In the genomic region with DNA sequence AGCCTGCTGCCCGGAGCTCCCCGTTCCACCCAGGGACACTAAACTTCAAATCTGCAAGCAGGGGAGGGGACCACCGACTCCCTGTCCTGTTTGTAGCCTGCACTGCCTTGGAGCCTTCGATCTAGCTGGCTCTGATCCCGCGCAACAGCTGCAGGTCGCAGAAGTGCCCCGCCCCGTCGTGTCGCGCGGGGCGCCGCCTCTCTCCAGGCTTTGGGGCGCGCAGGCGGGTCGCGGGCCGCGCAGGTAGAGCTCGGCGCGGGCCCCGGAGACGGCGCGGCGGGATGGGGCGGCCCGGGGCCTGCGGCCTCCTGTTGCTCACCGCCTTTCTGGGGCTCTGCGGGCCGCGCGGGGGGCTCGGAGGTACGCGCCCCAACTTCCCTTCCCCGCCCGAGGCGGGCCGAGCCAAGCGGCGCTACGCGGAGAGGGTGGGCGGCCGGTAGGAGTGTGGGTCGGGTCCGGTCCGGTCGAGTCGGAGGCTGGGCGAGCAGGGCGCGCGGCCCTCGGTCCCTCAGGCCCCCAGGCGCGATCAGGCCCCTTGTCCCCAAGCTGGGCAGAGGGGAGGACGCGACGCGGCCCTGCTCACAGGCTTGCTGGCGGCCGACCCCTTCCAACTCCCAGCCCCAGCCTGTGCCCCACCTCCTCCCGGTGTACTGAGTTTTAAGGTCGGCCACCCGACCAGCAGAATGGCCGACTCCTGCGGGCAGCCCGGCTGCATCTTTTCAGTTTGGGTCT, we compare ENCODE assay signal across 8 mouse cellular contexts. TPM values are rescaled to one million over a fixed set of nuclear protein-coding genes. Genes with fewer than 3 reads are reported as not detected.
DNase-seq lines count a peak whose midpoint lies in the region; ATAC-seq lines count a peak whose summit lies in the region.

A gene (plus strand): TSS at position 185 of the 732 bp plus-strand sequence.

- intact Hi-C loops in heart, postnatal 14 days (cut with DNase I): no loop called here

- H3K4me2 ChIP-seq in limb, embryonic 13.5 days (replicated peaks): peak within 1 kb of the TSS; percentile 71
- H3K4me2 ChIP-seq in midbrain, embryonic 16.5 days (ENCODE audit: low read length): peak within 1 kb of the TSS; percentile 93

- H3K4me3 ChIP-seq in limb, embryonic 13.5 days: peak within 1 kb of the TSS; percentile 70
- peak within 1 kb of the TSS; percentile 63 for H3K4me3 ChIP-seq in midbrain, embryonic 16.5 days (ENCODE audit: low read depth, low read length)

- WGBS in limb, embryonic 13.5 days: under 1% methylated on average over 36 of the region's 75 CpGs
- under 1% methylated on average over 66 of the region's 75 CpGs for WGBS in midbrain, embryonic 16.5 days

- peaks cover 51% of the 10 kb centered on the region for H3K4me1 ChIP-seq in limb, embryonic 13.5 days
- no peaks in the 10 kb centered on the region; the same call in 1 of the 2 replicates for H3K4me1 ChIP-seq in midbrain, embryonic 16.5 days (ENCODE audit: control insufficient read depth, insufficient read depth, low read length)

- H3K27me3 ChIP-seq in limb, embryonic 13.5 days: no peaks in the 10 kb centered on the region
- no peaks in the 10 kb centered on the region for H3K27me3 ChIP-seq in midbrain, embryonic 16.5 days (ENCODE audit: control insufficient read depth, insufficient read depth, low read depth, low read length)

- H3K9me3 ChIP-seq in limb, embryonic 13.5 days: no peaks in the 10 kb centered on the region
- no peaks in the 10 kb centered on the region for H3K9me3 ChIP-seq in midbrain, embryonic 16.5 days (replicated peaks; ENCODE audit: control insufficient read depth, low read length, poor library complexity, severe bottlenecking)

- H3K9ac ChIP-seq in limb, embryonic 13.5 days: peak within 1 kb of the TSS; percentile 90
- peak within 1 kb of the TSS; percentile 73 for H3K9ac ChIP-seq in midbrain, embryonic 16.5 days (ENCODE audit: low read depth, low read length)

- peak; percentile 39 for DNase-seq in kidney, adult 18-20 months
- DNase-seq in kidney, adult 11 months: no peak
- DNase-seq in embryo, embryonic 11.5 days (ENCODE audit: low read depth, low spot score): peak; percentile 22
- peak; percentile 38 to 53 for DNase-seq in heart, postnatal 14 days
- DNase-seq in yolk sac, embryonic 10.5 days (ENCODE audit: low spot score): peak; percentile 37
- no peak for DNase-seq in right cerebral cortex, postnatal 10 days (ENCODE audit: low spot score in 2 of 2)

- H3K36me3 ChIP-seq in limb, embryonic 13.5 days: no peaks in the 10 kb centered on the region
- no peaks in the 10 kb centered on the region for H3K36me3 ChIP-seq in midbrain, embryonic 16.5 days (ENCODE audit: control insufficient read depth, insufficient read depth, low read length)

- peak within 1 kb of the TSS; percentile 93 for H3K27ac ChIP-seq in limb, embryonic 13.5 days
- no peak within 1 kb of the TSS for H3K27ac ChIP-seq in midbrain, embryonic 16.5 days (ENCODE audit: low read length)

- ATAC-seq in limb, embryonic 13.5 days (ENCODE audit: low FRiP score, low read depth): peak; percentile 87
- peak; percentile 78 for ATAC-seq in midbrain, embryonic 16.5 days

RNA-seq across cellular contexts. Expression of the gene that starts here (rescaled TPM):
- 1 to 10 TPM; 3.4 to 4.4 TPM for total RNA-seq in heart, postnatal 14 days (2021)
- polyA plus RNA-seq in limb, embryonic 13.5 days (2015; fragmentation: Nextera tagmentation; extraction: Ambion mirVana): 9.5 and 10.2 TPM in 2 replicates
- 0.80 and 0.83 TPM in 2 replicates for polyA plus RNA-seq in midbrain, embryonic 16.5 days (2015; fragmentation: Nextera tagmentation; extraction: Ambion mirVana)

Comparison
In these comparisons a context has a peak if more than half of its experiments do, and no peak if none do; other contexts are left out.
1. DNase-seq: peak in kidney, adult 18-20 months (single experiment), embryo, embryonic 11.5 days (single experiment), heart, postnatal 14 days (2 of 2) and yolk sac, embryonic 10.5 days (single experiment); none in kidney, adult 11 months (single experiment) and right cerebral cortex, postnatal 10 days (0 of 2).
2. Peak in ATAC-seq, H3K4me3 ChIP-seq, H3K9ac ChIP-seq and H3K4me2 ChIP-seq in midbrain, embryonic 16.5 days; RNA of the gene not detected or under 1 TPM.